Mouse (Mus musculus) heart, postnatal 0 days (tissue): Measurements from ENCODE around the gene Parp16. TPM values are rescaled to one million over a fixed set of nuclear protein-coding genes. Genes with fewer than 3 reads are reported as not detected.

Experiments
- ATAC-seq: fragments of 200-750 bp; cut with Nextera tagmentation; 2 replicates; pipeline ENCODE4 v1.8.0; 2017; ENCODE audit warnings: low read depth, moderate number of reproducible peaks, moderate library complexity; ENCODE audit not compliant: insufficient read depth
- DNase-seq: peaks from one replicate; pipeline ENCODE4 v3.0.0-alpha.2; 2016; ENCODE audit warnings: low spot score
- H3K27ac ChIP-seq: fragments of 300-500 bp; sonication (generic); 2 replicates; pipeline ENCODE4 v1.5.1; 2014; ENCODE audit warnings: low read depth, mild to moderate bottlenecking
- H3K27me3 ChIP-seq: fragments of 300-500 bp; sonication (generic); 2 replicates; pipeline ENCODE4 v1.6.1; 2014; ENCODE audit warnings: low read length, mixed read lengths; ENCODE audit not compliant: control insufficient read depth, insufficient read depth
- H3K36me3 ChIP-seq: fragments of 300-500 bp; sonication (generic); replicated peaks from 2 replicates; pipeline ENCODE4 v1.6.1; 2014; ENCODE audit warnings: low read length, mixed read lengths; ENCODE audit not compliant: control insufficient read depth, insufficient read depth
- H3K4me1 ChIP-seq: fragments of 300-500 bp; sonication (generic); 2 replicates; pipeline ENCODE4 v1.6.1; 2014; ENCODE audit warnings: antibody characterized with exemption; ENCODE audit not compliant: control insufficient read depth, insufficient read depth
- H3K4me2 ChIP-seq: fragments of 300-500 bp; sonication (generic); 2 replicates; pipeline ENCODE4 v1.6.1; 2014; ENCODE audit warnings: low read depth, mild to moderate bottlenecking, low read length, moderate library complexity
- H3K4me3 ChIP-seq: fragments of 300-500 bp; sonication (generic); 2 replicates; pipeline ENCODE4 v1.5.1; 2014; ENCODE audit warnings: low read depth, low read length
- H3K9ac ChIP-seq: fragments of 300-500 bp; sonication (generic); replicated peaks from 2 replicates; pipeline ENCODE4 v1.6.1; 2014; ENCODE audit warnings: low read depth, low read length, mixed read lengths
- H3K9me3 ChIP-seq: fragments of 300-500 bp; sonication (generic); replicated peaks from 2 replicates; pipeline ENCODE4 v1.6.1; 2016; ENCODE audit warnings: low read length; ENCODE audit not compliant: control insufficient read depth
- CTCF ChIP-seq: IDR thresholded peaks from 2 replicates; pipeline ENCODE4 v1.5.1; 2016; ENCODE audit warnings: antibody characterized with exemption, control low read depth, low read depth
- EP300 ChIP-seq: IDR thresholded peaks from 2 replicates; pipeline ENCODE4 v1.6.1; 2016; ENCODE audit warnings: antibody characterized with exemption, low read depth
- WGBS: fragments of 180-500 bp; shearing (Covaris S2); extraction: QIAGEN DNeasy Blood & Tissue Kit; methylation state at CpG from one replicate; pipeline ENCODE4 v1.1.7; 2014; 5-methylcytosine and 5-hydroxymethylcytosine counted together
- polyA plus RNA-seq: library from polyadenylated mRNA; unstranded; fragments of >200 nt; fragmentation: Nextera tagmentation; extraction: Ambion mirVana; gene quantifications from 2 replicates; pipeline ENCODE4 v1.2.1, GENCODE M21; 2015
- total RNA-seq: library from RNA; depleted of rRNA; stranded (reverse); fragments of >200 nt; gene quantifications from 2 replicates; pipeline ENCODE4 v1.2.3, GENCODE M21; 2014; ENCODE audit warnings: low replicate concordance

Gene Parp16
- total and polyA plus RNA-seq, 2 experiments from 2014 or later, result 1.8 to 5.7 TPM

DNA sequence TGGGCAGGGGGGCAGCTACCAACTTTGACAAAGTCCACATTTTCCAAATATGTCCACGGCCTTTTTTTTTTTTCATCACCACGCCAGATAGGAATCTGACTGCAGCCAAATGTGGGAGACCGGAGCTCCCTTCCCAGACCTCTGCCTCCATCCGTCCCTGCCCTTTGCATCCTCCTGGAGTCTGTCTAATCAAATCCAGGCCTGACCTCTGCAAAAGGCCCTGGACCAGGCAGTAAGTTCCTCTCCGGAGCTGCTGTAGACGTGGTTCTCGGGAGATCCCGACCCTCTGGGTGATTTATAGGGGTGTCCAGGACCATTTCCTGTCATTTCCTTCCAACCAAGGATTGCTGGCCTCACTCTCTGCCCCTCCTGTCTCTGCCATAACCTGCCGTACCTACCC, 22.5 kb upstream of the Parp16 start:
- no peak overlapping the region for H3K4me2 ChIP-seq
- peaks cover 10% of the 10 kb centered on the region; the same call in 1 of the 2 replicates for H3K27me3 ChIP-seq
- no peaks in the 10 kb centered on the region for H3K9me3 ChIP-seq
- no peak overlapping the region for H3K9ac ChIP-seq
- H3K27ac ChIP-seq, result no peak overlapping the region
- no peaks in the 10 kb centered on the region for H3K36me3 ChIP-seq
- H3K4me1 ChIP-seq, result no peaks in the 10 kb centered on the region
- DNase-seq (no peak), ATAC-seq (no peak)
- WGBS, result 69% methylated on average over 9 of the region's 9 CpGs
- TF ChIP-seq EP300, result no peak
- TF ChIP-seq CTCF, result no peak
- H3K4me3 ChIP-seq, result no peak overlapping the region

DNA sequence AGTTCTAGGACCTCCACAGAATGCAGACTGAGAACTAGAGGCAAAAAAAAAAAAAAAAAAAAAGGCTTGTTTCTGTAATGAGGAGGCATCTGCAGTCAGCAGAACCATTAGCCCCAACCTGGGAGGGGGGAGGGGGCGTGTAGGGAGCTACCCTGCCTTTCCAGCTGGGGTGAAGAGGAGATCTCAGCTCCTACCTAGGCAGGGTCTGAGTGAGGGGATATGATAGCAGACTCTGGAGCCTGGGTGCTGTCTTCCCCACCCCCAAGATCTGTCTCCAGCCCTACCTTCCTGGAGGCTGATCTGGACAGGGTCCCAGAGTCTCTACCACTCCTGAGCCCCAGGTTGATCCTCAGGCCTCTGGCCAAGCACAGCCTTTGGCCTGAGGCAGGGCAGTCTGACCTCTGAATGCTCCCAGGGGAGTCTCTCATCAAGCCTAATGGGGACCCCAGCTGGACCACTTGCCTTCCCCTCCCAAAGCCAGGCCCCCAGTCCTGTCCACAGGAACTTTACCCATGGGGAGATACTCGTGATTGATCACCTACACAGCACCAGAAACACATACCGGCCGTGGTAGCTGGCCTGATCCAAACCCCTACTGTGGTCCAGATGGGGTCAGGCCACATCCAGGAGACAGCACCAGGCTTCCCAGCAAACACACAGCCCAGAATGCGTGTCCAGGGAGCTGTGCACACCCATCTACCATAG, 19.8 kb upstream of the Parp16 start:
- no peaks in the 10 kb centered on the region for H3K36me3 ChIP-seq
- no peak overlapping the region for H3K4me2 ChIP-seq
- no peak for DNase-seq
- no peak for ATAC-seq
- H3K27ac ChIP-seq, result no peak overlapping the region
- TF ChIP-seq EP300, result no peak
- TF ChIP-seq CTCF, result no peak
- 67% methylated on average over 5 of the region's 5 CpGs for WGBS
- H3K9ac ChIP-seq, result no peak overlapping the region
- peaks cover 15% of the 10 kb centered on the region; the same call in 1 of the 2 replicates for H3K27me3 ChIP-seq
- H3K9me3 ChIP-seq, result no peaks in the 10 kb centered on the region
- no peak overlapping the region for H3K4me3 ChIP-seq
- no peaks in the 10 kb centered on the region for H3K4me1 ChIP-seq

DNA sequence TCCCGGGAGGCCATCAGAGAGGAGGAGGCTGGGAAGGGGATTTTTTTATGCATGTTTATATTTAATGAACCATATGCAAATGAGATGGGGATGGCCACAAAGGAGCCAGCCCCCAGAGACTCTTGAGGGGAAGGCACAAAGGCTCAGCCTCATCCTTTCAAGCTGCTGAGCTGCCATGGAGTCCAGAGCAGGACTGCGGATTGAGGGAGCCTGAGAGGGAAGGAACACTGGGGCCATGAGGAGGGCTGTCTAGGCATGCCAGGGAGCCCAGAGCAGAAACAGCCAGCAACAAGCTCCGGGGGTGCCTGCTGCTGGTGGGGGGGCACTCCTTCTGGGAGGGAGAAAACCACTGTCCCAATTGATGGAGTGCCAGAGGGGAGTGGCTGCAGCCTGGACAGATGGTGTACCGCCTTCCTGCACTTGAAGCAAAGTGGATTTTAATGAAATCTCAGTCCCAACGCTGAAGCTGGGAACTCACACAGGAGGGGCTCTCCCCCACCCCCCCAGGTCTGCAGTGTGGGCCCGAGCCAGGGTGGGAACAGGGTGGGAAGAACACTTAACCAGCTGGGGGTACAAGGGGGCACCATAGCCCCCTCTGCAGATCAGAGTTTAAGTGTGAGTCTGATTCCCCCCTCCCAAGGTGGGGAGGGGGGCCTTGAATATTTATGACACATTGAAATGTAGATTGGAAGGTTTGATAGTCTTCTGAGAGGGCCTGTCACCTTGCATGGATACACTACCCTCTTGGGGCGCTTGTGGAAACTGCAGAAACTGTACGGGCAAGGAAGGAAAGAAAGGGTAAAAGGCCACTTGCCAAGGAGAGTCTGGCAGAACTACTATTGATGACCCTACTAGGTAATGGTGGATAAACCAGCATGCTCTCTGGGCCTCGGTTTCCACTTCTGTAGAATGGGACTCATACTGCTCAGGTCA, 18.9 kb upstream of the Parp16 start:
- DNase-seq, result no peak
- WGBS, result 52% methylated on average over 9 of the region's 9 CpGs

DNA sequence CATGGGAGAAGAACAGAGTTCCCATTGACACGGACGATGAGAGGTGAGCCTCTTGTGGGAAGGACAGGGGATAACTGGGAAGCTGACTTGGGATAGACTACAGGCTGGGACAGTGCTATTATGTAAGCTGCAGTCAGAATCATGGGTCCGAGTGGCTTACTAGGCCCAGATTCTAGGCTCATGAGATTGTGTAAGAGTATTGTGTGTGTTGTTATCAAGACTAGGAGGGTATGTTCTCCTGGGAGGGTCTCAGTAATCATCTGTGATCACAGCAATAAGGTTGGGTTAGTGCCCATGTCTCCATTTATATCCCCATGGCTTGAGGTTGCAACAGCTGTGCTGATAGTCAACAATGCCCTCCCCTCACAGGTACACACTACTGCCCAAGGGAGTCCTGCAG, 17.7 kb upstream of the Parp16 start:
- no peak overlapping the region for H3K4me2 ChIP-seq
- no peak for DNase-seq
- H3K4me3 ChIP-seq, result no peak overlapping the region
- H3K27ac ChIP-seq, result no peak overlapping the region
- H3K4me1 ChIP-seq, result no peaks in the 10 kb centered on the region
- 74% methylated on average over 3 of the region's 3 CpGs for WGBS
- H3K9ac ChIP-seq, result no peak overlapping the region
- no peak for ATAC-seq
- H3K9me3 ChIP-seq, result no peaks in the 10 kb centered on the region
- TF ChIP-seq CTCF, result no peak
- peaks cover 20% of the 10 kb centered on the region; the same call in 1 of the 2 replicates for H3K27me3 ChIP-seq
- H3K36me3 ChIP-seq, result no peaks in the 10 kb centered on the region

More for the DNA sequence above, 18.9 kb upstream of the Parp16 start:
- Histone ChIP-seq H3K4me3 (no peak overlapping the region), H3K4me2 (no peak overlapping the region), H3K36me3 (no peaks in the 10 kb centered on the region), H3K9ac (no peak overlapping the region), H3K9me3 (no peaks in the 10 kb centered on the region), H3K4me1 (no peaks in the 10 kb centered on the region), H3K27me3 (peaks cover 20% of the 10 kb centered on the region; the same call in 1 of the 2 replicates), H3K27ac (no peak overlapping the region)
- no peak for ATAC-seq
- no peak for TF ChIP-seq EP300
- no peak for TF ChIP-seq CTCF

DNA sequence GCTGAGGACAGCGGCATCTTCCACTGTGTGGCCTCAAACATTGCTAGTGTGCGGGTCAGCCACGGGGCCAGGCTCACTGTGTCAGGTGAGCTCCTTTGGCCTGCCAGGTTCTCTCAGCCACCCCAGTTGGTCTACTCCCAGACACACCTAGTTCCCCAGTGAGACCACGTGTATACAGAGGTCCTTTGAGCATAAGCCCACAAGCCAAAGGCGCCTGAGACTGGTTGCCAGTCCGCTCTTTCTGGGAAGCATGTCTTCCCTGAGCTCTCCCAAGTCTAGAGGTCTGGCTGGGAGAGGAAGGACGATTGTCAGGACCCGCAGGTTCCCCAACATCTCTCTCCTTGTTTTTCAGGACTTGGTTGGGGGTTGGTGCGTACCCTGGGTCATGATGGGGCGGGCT, 17.2 kb upstream of the Parp16 start:
- H3K36me3 ChIP-seq, result no peaks in the 10 kb centered on the region
- H3K27me3 ChIP-seq, result peaks cover 20% of the 10 kb centered on the region; the same call in 1 of the 2 replicates
- no peaks in the 10 kb centered on the region for H3K4me1 ChIP-seq
- WGBS, result 73% methylated on average over 10 of the region's 10 CpGs
- H3K4me3 ChIP-seq, result no peak overlapping the region
- TF ChIP-seq CTCF, result no peak
- TF ChIP-seq EP300, result no peak
- H3K27ac ChIP-seq, result no peak overlapping the region
- DNase-seq, result no peak
- no peak overlapping the region for H3K9ac ChIP-seq
- ATAC-seq, result no peak
- no peaks in the 10 kb centered on the region for H3K9me3 ChIP-seq
- H3K4me2 ChIP-seq, result no peak overlapping the region
